Mouse (Mus musculus) ES-E14 (cell line): ENCODE measurements around the gene Dctn3. TPM values are rescaled to one million over a fixed set of nuclear protein-coding genes. Genes with fewer than 3 reads are reported as not detected.
"Not testable (repeated sequence)": the region's sequence is repeated elsewhere in the genome, so short reads cannot be mapped to it uniquely, and the experiment has no call there.

Experiments
- DNase-seq: peaks from one replicate; pipeline ENCODE4 v3.0.0-alpha.2; 2013; ENCODE audit warnings: low read depth, low spot score
- H3K27ac ChIP-seq: 2 replicates; pipeline ENCODE4 v1.5.1; 2012; ENCODE audit warnings: low read depth, mild to moderate bottlenecking, low read length, moderate library complexity, mixed read lengths; ENCODE audit not compliant: poor library complexity, insufficient read depth, severe bottlenecking
- H3K36me3 ChIP-seq: 2 replicates; pipeline ENCODE4 v1.6.1; 2012; ENCODE audit warnings: mild to moderate bottlenecking, low read length, moderate library complexity, mixed read lengths; ENCODE audit not compliant: control insufficient read depth, poor library complexity, insufficient read depth, severe bottlenecking
- H3K4me1 ChIP-seq, 2 experiments: fragments of 150-350 bp in 1 of 2; sonication (generic) in 1 of 2; 2 replicates each; pipeline ENCODE4 v1.6.1; 2012; ENCODE audit warnings: low read length in 2 of 2, mild to moderate bottlenecking in 1 of 2, mixed read lengths in 1 of 2; ENCODE audit not compliant: control insufficient read depth in 2 of 2, insufficient read depth in 2 of 2, poor library complexity in 1 of 2
- H3K4me3 ChIP-seq, 2 experiments: fragments of 150-350 bp in 1 of 2; sonication (generic) in 1 of 2; 2 replicates each; pipeline ENCODE4 v1.5.1; 2012; ENCODE audit warnings: low read length in 2 of 2, low read depth in 1 of 2, mild to moderate bottlenecking in 1 of 2, mixed read lengths in 1 of 2; ENCODE audit not compliant: insufficient read depth in 1 of 2, poor library complexity in 1 of 2, severe bottlenecking in 1 of 2
- H3K9ac ChIP-seq: 2 replicates; pipeline ENCODE4 v1.6.1; 2012; ENCODE audit warnings: low read depth, mild to moderate bottlenecking, low read length, mixed read lengths; ENCODE audit not compliant: poor library complexity, insufficient read depth, severe bottlenecking
- H3K9me3 ChIP-seq: fragments of 150-350 bp; sonication (generic); 2 replicates; pipeline ENCODE4 v1.6.1; 2012; ENCODE audit warnings: low read depth, mild to moderate bottlenecking, low read length; ENCODE audit not compliant: control insufficient read depth, insufficient read depth
- CHD2 ChIP-seq: IDR thresholded peaks from 2 replicates; pipeline ENCODE4 v1.6.1; 2014; ENCODE audit warnings: mild to moderate bottlenecking, low read depth, low read length, inconsistent platforms
- HCFC1 ChIP-seq: IDR thresholded peaks from 2 replicates; pipeline ENCODE4 v1.6.1; 2012; ENCODE audit warnings: low read length, inconsistent platforms, borderline replicate concordance; ENCODE audit not compliant: insufficient read depth
- MAFK ChIP-seq: IDR thresholded peaks from 2 replicates; pipeline ENCODE4 v1.6.1; 2014; ENCODE audit warnings: mild to moderate bottlenecking, low read depth, low read length, inconsistent platforms; ENCODE audit not compliant: insufficient read depth
- ZC3H11A ChIP-seq: IDR thresholded peaks from 2 replicates; pipeline ENCODE4 v1.6.1; 2012; ENCODE audit warnings: low read depth, mild to moderate bottlenecking, inconsistent platforms, low read length, borderline replicate concordance
- ZNF384 ChIP-seq: IDR thresholded peaks from 2 replicates; pipeline ENCODE4 v1.6.1; 2012; ENCODE audit warnings: low read depth, low read length, inconsistent platforms
- in situ Hi-C, 2 experiments: fragments of 600-800 bp; cut with MboI; formaldehyde crosslinking; loops; one replicate each; pipeline ENCODE4 v1.15.1; 2025; ENCODE audit warnings: low sequenced_read_pairs in 2 of 2, inconsistent platforms in 1 of 2; ENCODE audit not compliant: unreplicated experiment in 2 of 2
- total RNA-seq: library from RNA; depleted of rRNA; stranded (reverse); fragments of 300-350 nt; gene quantifications from 2 replicates; pipeline ENCODE4 v1.2.3, GENCODE M21; 2012; rRNA removed

Dctn3 gene
- total RNA-seq = 87.0 and 90.9 TPM in 2 replicates

GRCm38 (mm10) chr4:41722918-41723351 lies at the start of gene Dctn3:
TSS of gene Dctn3 (minus strand) at chr4:41723170.
- in situ Hi-C loops = loop anchor here in 1 of 2 experiments (25.0 kb wide), 1 partner anchor 161 kb away; the partner anchor contains the start of genes Dnaic1 and Fam219a
- TF ChIP-seq CHD2 (peak; percentile 49; the same call in 1 of the 2 replicates), HCFC1 (no peak)

GRCm38 (mm10) chr4:41767301-41767700 lies 44.3 kb upstream of the Dctn3 start:
- H3K4me3 ChIP-seq, H3K4me1 ChIP-seq, H3K27ac ChIP-seq, in situ Hi-C loops, H3K9ac ChIP-seq, H3K36me3 ChIP-seq, DNase-seq, H3K9me3 ChIP-seq: not testable (repeated sequence)

More at GRCm38 (mm10) chr4:41722918-41723351, at the start of gene Dctn3:
- Histone ChIP-seq H3K9ac (peak within 1 kb of the TSS; percentile 85), H3K4me1 (peaks cover 4 to 6% of the 10 kb centered on the region in 2 experiments; a peak in 1 of 4 replicates), H3K27ac (no peak within 1 kb of the TSS), H3K9me3 (no peaks in the 10 kb centered on the region), H3K36me3 (0 out of 2 replicates have a peak, but pooled peaks cover 4% of the 10 kb centered on the region), H3K4me3 (peak within 1 kb of the TSS; percentile 84 to 85)
- DNase-seq = peak; percentile 95

GRCm38 (mm10) chr4:41763176-41763575 lies 40.2 kb upstream of the Dctn3 start:
- in situ Hi-C loops, H3K9me3 ChIP-seq, DNase-seq, H3K36me3 ChIP-seq, H3K9ac ChIP-seq, H3K4me3 ChIP-seq, H3K27ac ChIP-seq, H3K4me1 ChIP-seq: not testable (repeated sequence)

GRCm38 (mm10) chr4:41762688-41763114 lies 39.7 kb upstream of the Dctn3 start:
- H3K27ac ChIP-seq, H3K9me3 ChIP-seq, H3K4me1 ChIP-seq, DNase-seq, H3K9ac ChIP-seq, H3K36me3 ChIP-seq, in situ Hi-C loops: not testable (repeated sequence)
- peak overlapping the region in 1 of 2 experiments; percentile 44; a peak in 2 of 4 replicates for H3K4me3 ChIP-seq

GRCm38 (mm10) chr4:41762099-41762687 lies 39.2 kb upstream of the Dctn3 start:
- Histone ChIP-seq H3K9ac (no peak overlapping the region), H3K36me3 (peaks cover 9% of the 10 kb centered on the region; the same call in 1 of the 2 replicates), H3K9me3 (no peaks in the 10 kb centered on the region), H3K4me3 (peak overlapping the region in 1 of 2 experiments; percentile 44; a peak in 2 of 4 replicates), H3K27ac (no peak overlapping the region), H3K4me1 (peaks cover 2 to 11% of the 10 kb centered on the region in 2 experiments; a peak in 1 of 4 replicates)
- TF ChIP-seq ZC3H11A (no peak), CHD2 (no peak), ZNF384 (no peak), HCFC1 (no peak), MAFK (no peak)
- no peak for DNase-seq
- in situ Hi-C loops = no loop called here
